Mouse (Mus musculus) kidney, postnatal 0 days (tissue): ENCODE results near the gene Tpgs1. TPM values are rescaled to one million over a fixed set of nuclear protein-coding genes. Genes with fewer than 3 reads are reported as not detected.
A peak's percentile ranks its signal among the peaks of the same experiment; 100 is the strongest.

ENCODE experiments used
- ATAC-seq: fragments of 200-750 bp; cut with Nextera tagmentation; replicated peaks from 2 replicates; pipeline ENCODE4 v1.8.0; 2017; ENCODE audit warnings: low read depth, moderate number of reproducible peaks, moderate TSS enrichment, moderate library complexity; ENCODE audit not compliant: low FRiP score
- DNase-seq: peaks from one replicate; pipeline ENCODE4 v3.0.0-alpha.2; 2016; ENCODE audit warnings: low spot score
- H3K27ac ChIP-seq: fragments of 300-500 bp; sonication (generic); 2 replicates; pipeline ENCODE4 v1.5.1; 2014; ENCODE audit warnings: mild to moderate bottlenecking
- H3K27me3 ChIP-seq: fragments of 300-500 bp; sonication (generic); 2 replicates; pipeline ENCODE4 v1.6.1; 2014; ENCODE audit warnings: low read length, mixed read lengths; ENCODE audit not compliant: insufficient read depth
- H3K36me3 ChIP-seq: fragments of 300-500 bp; sonication (generic); 2 replicates; pipeline ENCODE4 v1.6.1; 2014; ENCODE audit warnings: low read length, mixed read lengths; ENCODE audit not compliant: insufficient read depth
- H3K4me1 ChIP-seq: fragments of 300-500 bp; sonication (generic); replicated peaks from 2 replicates; pipeline ENCODE4 v1.6.1; 2014; ENCODE audit warnings: antibody characterized with exemption, low read length, mixed read lengths; ENCODE audit not compliant: insufficient read depth
- H3K4me2 ChIP-seq: fragments of 300-500 bp; sonication (generic); 2 replicates; pipeline ENCODE4 v1.6.1; 2014; ENCODE audit warnings: mild to moderate bottlenecking, low read length, moderate library complexity, mixed read lengths
- H3K4me3 ChIP-seq: fragments of 300-500 bp; sonication (generic); replicated peaks from 2 replicates; pipeline ENCODE4 v1.5.1; 2014; ENCODE audit warnings: low read depth, low read length
- H3K9ac ChIP-seq: fragments of 300-500 bp; sonication (generic); 2 replicates; pipeline ENCODE4 v1.6.1; 2014; ENCODE audit warnings: low read depth, low read length
- H3K9me3 ChIP-seq: fragments of 300-500 bp; sonication (generic); replicated peaks from 2 replicates; pipeline ENCODE4 v1.6.1; 2016; ENCODE audit warnings: low read length, inconsistent platforms, mixed read lengths
- CTCF ChIP-seq: IDR thresholded peaks from 2 replicates; pipeline ENCODE4 v1.5.1; 2016; ENCODE audit warnings: antibody characterized with exemption, low read depth, mild to moderate bottlenecking, moderate library complexity
- WGBS: fragments of 180-500 bp; shearing (Covaris S2); extraction: QIAGEN DNeasy Blood & Tissue Kit; methylation state at CpG from one replicate; pipeline ENCODE4 v1.1.7; 2014; 5-methylcytosine and 5-hydroxymethylcytosine counted together
- polyA plus RNA-seq: library from polyadenylated mRNA; unstranded; fragments of >200 nt; fragmentation: Nextera tagmentation; extraction: Ambion mirVana; gene quantifications from 2 replicates; pipeline ENCODE4 v1.2.1, GENCODE M21; 2015

The Tpgs1 gene
- polyA plus RNA-seq, 1 experiment from 2014 or later: 84.9 TPM

GRCm38 (mm10) chr10:79664131-79664665 lies 5.0 kb upstream of the Tpgs1 start, which contains the start of gene Madcam1:
Gene Madcam1 (plus strand): TSS chr10:79664559.
- Histone ChIP-seq H3K27ac (no peak within 1 kb of the TSS), H3K4me1 (no peaks in the 10 kb centered on the region; the same call in 1 of the 2 replicates), H3K4me3 (no peak within 1 kb of the TSS), H3K4me2 (no peak within 1 kb of the TSS), H3K27me3 (no peaks in the 10 kb centered on the region), H3K9ac (no peak within 1 kb of the TSS), H3K9me3 (no peaks in the 10 kb centered on the region), H3K36me3 (no peaks in the 10 kb centered on the region)
- TF ChIP-seq CTCF: peak; percentile 93
- DNase-seq (peak; percentile 85), ATAC-seq (no peak; the same call in 1 of the 2 replicates)
- WGBS: 12% methylated on average over 13 of the region's 13 CpGs

GRCm38 (mm10) chr10:79665051-79665450 lies 4.1 kb upstream of the Tpgs1 start:
- Histone ChIP-seq H3K4me1 (peaks cover 3% of the 10 kb centered on the region; the same call in 1 of the 2 replicates), H3K4me2 (no peak overlapping the region), H3K27me3 (no peaks in the 10 kb centered on the region), H3K4me3 (no peak overlapping the region), H3K27ac (no peak overlapping the region), H3K9ac (no peak overlapping the region), H3K36me3 (no peaks in the 10 kb centered on the region), H3K9me3 (no peaks in the 10 kb centered on the region)
- 85% methylated on average over 8 of the region's 8 CpGs for WGBS
- ATAC-seq (no peak), DNase-seq (no peak)
- TF ChIP-seq CTCF: no peak

GRCm38 (mm10) chr10:79666493-79666892 lies 2.7 kb upstream of the Tpgs1 start:
- DNase-seq (no peak), ATAC-seq (no peak)
- Histone ChIP-seq H3K27me3 (no peaks in the 10 kb centered on the region), H3K9me3 (no peaks in the 10 kb centered on the region), H3K4me2 (no peak overlapping the region), H3K4me3 (no peak overlapping the region), H3K4me1 (peaks cover 13% of the 10 kb centered on the region), H3K27ac (no peak overlapping the region), H3K36me3 (no peaks in the 10 kb centered on the region), H3K9ac (no peak overlapping the region)
- no peak for TF ChIP-seq CTCF
- WGBS: 61% methylated on average over 9 of the region's 9 CpGs

- ATAC-seq (no peak), DNase-seq (no peak)
- Histone ChIP-seq H3K4me2 (no peak overlapping the region), H3K9me3 (no peaks in the 10 kb centered on the region), H3K4me1 (peaks cover 17% of the 10 kb centered on the region), H3K4me3 (no peak overlapping the region), H3K36me3 (no peaks in the 10 kb centered on the region), H3K9ac (no peak overlapping the region), H3K27ac (no peak overlapping the region), H3K27me3 (no peaks in the 10 kb centered on the region)
- 89% methylated on average over 5 of the region's 5 CpGs for WGBS
- TF ChIP-seq CTCF: no peak
Measured at GRCm38 (mm10) chr10:79668076-79668475, 1.1 kb upstream of the Tpgs1 start.

GRCm38 (mm10) chr10:79669576-79670057 lies 448 bp downstream of the Tpgs1 start:
- under 1% methylated on average over 47 of the region's 47 CpGs for WGBS
- Histone ChIP-seq H3K4me1 (peaks cover 17% of the 10 kb centered on the region), H3K27me3 (no peaks in the 10 kb centered on the region), H3K9ac (peak overlapping the region; percentile 81), H3K36me3 (no peaks in the 10 kb centered on the region), H3K27ac (peak overlapping the region; percentile 90), H3K4me2 (peak overlapping the region; percentile 81), H3K4me3 (peak overlapping the region; percentile 97), H3K9me3 (no peaks in the 10 kb centered on the region)
- DNase-seq (peak; percentile 80), ATAC-seq (peak; percentile 30)
- TF ChIP-seq CTCF: no peak

- WGBS: 23% methylated on average over 15 of the region's 15 CpGs
- Histone ChIP-seq H3K9me3 (no peaks in the 10 kb centered on the region), H3K4me3 (peak overlapping the region; percentile 97), H3K9ac (peak overlapping the region; percentile 81), H3K4me2 (peak overlapping the region; percentile 81), H3K4me1 (peaks cover 17% of the 10 kb centered on the region), H3K27ac (peak overlapping the region; percentile 90; the same call in 1 of the 2 replicates), H3K36me3 (no peaks in the 10 kb centered on the region), H3K27me3 (no peaks in the 10 kb centered on the region)
- no peak for TF ChIP-seq CTCF
- DNase-seq (no peak), ATAC-seq (no peak)
Measured at GRCm38 (mm10) chr10:79670071-79670888, 1.1 kb downstream of the Tpgs1 start.
